Mouse (Mus musculus) right cerebral cortex, postnatal 25 days (tissue): ENCODE results near the gene Ncan.
"Not testable (repeated sequence)": the region's sequence is repeated elsewhere in the genome, so short reads cannot be mapped to it uniquely, and the experiment has no call there.

Experiments
- DNase-seq: peaks from one replicate; pipeline ENCODE4 v3.0.0; 2022

The Ncan gene

GRCm38 (mm10) chr8:70081976-70082375, 38.7 kb downstream of the Ncan start:
- no peak for DNase-seq

- no peak for DNase-seq
Measured at GRCm38 (mm10) chr8:70073682-70074081, 47.0 kb downstream of the Ncan start.

GRCm38 (mm10) chr8:70073120-70073519, 47.6 kb downstream of the Ncan start:
- DNase-seq, result no peak

GRCm38 (mm10) chr8:70072441-70073069, 48.1 kb downstream of the Ncan start, which contains the start of gene Tm6sf2:
Gene Tm6sf2, plus strand, starts transcription at chr8:70072924.
- DNase-seq, result no peak

GRCm38 (mm10) chr8:70071836-70072440, 48.7 kb downstream of the Ncan start:
- DNase-seq, result no peak

GRCm38 (mm10) chr8:70057721-70058120, 63.0 kb downstream of the Ncan start:
- no peak for DNase-seq

GRCm38 (mm10) chr8:70050434-70050833, 70.2 kb downstream of the Ncan start:
- not testable (repeated sequence) for DNase-seq

GRCm38 (mm10) chr8:70049662-70050061, 71.0 kb downstream of the Ncan start:
- DNase-seq, result no peak

- DNase-seq, result no peak
Measured at GRCm38 (mm10) chr8:70043996-70044395, 76.7 kb downstream of the Ncan start.
